Mouse (Mus musculus) gastrocnemius, postnatal 4 days (tissue): Measurements from ENCODE around the gene Jagn1. TPM values are rescaled to one million over a fixed set of nuclear protein-coding genes. Genes with fewer than 3 reads are reported as not detected.

Experiments
- DNase-seq, 2 experiments: peaks; one replicate each; pipeline ENCODE4 v3.0.0; 2021 to 2022; ENCODE audit warnings: low spot score in 2 of 2, mixed read lengths in 2 of 2
- long read RNA-seq, 2 experiments: library from polyadenylated mRNA; stranded (forward); transcript quantifications; one replicate each; pipeline ENCODE4 v2.0.0; 2021
- total RNA-seq, 2 experiments: library from RNA; stranded (reverse); gene quantifications; 2 replicates each; pipeline ENCODE4 v1.2.3; 2021

The Jagn1 gene
- 10 to 100 TPM; 34.7 to 39.8 TPM for total RNA-seq
- long read RNA-seq, experiment 1, transcript Jagn1-201 (2 exons, 1,201 nt): major isoform, 49 of 52 reads
- long read RNA-seq, experiment 1, partial matches to known transcripts: 0 of 52 reads
- long read RNA-seq, experiment 1, other reads (novel, unspliced or antisense): 2 of 52 reads
- long read RNA-seq, experiment 2, transcript Jagn1-201 (2 exons, 1,201 nt): major isoform, 39 of 45 reads
- long read RNA-seq, experiment 2, partial matches to known transcripts: 1 of 45 reads
- long read RNA-seq, experiment 2, other reads (novel, unspliced or antisense): 1 of 45 reads

DNA sequence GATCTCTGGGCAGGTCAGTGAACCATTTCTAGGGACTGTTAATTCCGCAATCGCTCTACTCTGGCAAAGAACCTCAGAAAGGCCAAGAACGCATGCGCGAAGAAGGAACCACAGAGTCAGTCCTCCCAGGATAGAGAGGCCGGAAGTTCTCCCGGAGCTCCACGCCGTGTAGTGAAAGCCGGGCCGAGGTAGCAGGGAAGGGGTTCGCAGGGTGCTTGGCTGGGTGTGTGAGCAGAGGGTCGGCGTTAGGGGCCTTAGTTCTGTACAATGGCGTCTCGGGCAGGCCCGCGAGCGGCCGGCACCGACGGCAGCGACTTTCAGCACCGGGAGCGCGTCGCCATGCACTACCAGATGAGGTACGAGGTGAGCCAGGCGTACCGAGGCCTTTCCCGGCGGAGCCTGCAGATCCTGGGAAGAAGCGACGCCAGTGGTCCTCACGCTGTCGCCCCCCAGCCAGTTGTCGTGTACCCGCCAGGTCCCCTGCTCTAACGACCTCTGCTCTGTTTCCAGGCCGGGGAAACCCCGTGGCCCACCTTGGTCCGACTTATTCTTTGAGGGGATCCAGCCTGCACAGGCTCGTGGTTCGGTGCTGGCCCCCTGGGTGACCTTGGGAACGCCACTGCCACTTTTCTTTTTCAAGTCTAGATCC is at the start of gene Jagn1:
Jagn1 (plus strand) TSS at position 128 of the 649 bp plus-strand sequence.
- DNase-seq: peak; percentile 79 to 87

DNA sequence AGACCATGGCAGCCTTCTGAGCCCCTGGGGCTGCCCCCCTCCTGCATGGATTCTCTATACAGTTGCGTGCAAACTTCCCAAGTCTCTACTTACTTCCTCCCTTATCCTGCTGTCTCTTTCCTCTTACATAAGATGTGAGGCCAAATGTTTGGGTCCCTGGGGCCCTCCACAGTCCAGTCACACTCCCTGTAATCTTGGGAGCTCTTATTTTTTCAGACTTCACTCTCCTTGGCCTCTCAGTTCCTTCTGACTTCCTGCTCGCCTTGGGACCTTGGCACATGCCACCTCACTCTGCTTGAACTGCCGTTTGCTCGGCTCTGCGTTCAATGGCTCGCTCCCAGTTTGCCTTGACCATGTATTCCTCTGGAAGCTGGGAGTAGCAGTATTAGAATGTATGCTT is 48.4 kb upstream of the Jagn1 start:
- DNase-seq: no peak

DNA sequence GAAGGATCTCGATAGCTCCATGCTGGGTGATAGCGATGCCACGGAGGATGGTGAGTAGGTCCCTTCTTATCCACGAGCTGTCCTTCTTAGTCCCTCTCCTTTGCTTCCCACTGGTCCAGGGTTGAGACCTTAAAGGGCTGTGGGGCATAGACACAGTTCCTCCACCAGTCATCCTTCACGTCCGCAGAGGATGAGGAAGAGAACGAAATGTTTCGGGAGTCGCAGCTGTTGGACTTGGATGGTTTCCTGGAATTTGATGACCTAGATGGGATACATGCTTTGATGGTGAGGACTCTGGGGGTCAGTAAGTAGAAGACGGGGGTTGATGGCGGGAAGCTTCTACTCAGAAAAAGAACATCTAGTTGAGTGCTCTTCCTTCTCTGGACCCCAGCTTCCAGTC is 47.6 kb upstream of the Jagn1 start:
- no peak for DNase-seq

DNA sequence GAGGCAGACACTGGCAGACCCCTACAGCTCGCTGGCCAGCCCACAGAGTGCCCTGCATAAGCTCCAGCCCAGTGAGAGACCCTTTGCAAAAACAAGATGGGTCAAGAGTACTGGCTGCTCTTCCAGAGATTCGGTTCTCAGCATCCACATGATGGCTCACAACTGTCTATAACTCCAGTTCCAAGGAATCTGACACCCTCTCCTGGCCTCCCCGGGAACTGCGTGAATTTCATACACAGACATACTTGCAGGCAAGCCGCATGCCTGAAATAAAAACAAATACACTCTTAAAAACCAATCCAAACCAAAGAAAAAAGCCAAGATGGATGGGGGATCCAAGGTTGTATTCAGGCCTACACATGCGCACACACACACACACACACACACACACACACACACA is 46.9 kb upstream of the Jagn1 start:
- no peak for DNase-seq

DNA sequence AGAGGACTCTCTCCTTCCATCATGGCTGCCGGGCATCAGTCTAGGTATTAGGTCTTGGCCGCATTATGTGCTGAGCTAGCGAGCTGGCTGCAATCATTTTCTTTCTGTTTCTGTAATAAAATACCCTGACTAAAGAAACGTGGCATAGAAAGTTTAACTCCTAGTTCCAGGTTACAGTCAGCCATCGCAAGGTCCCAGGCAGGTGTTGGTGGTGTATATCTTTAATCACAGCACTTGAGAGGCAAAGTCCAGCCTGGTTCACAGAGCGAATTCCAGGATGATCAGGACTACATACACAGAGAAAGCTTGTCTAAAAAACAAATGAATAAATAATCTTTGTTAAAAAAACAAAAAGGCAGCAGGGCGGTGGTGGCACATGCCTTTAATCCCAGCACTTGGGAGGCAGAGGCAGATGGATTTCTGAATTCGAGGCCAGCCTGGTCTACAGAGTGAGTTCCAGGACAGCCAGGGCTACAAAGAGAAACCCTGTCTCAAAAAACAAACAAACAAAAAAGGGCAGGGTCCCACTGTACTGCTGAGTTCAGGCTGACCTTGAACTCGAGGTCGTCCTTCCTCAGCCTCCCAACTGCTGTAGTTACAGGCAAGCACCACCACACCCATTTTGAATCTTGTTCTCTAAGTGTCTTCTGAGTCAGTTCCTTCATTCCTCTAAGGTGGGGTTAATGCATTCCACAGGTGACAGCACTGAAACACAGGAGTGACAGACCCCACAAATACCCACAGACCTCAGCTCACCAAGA is 45.9 kb upstream of the Jagn1 start:
- DNase-seq: no peak

DNA sequence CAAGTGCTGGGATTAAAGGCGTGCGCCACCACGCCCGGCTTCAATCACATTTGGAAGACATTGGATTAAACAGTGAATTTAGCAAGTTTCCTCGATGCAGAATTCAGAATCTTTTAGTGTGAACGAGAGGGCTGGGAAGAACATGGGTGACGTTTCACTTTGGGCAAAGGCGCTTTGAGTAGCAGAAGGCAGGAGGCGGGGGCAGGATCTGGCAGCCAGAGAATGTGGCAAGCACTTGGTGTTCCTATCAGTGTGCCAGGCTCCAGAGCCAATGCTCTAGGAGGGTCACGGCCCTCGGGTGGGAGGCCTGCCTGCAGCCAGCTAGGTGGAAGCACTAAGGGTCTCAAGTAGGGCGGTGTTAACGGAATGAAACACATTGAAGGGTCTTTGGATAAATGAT is 40.3 kb upstream of the Jagn1 start:
- no peak for DNase-seq

DNA sequence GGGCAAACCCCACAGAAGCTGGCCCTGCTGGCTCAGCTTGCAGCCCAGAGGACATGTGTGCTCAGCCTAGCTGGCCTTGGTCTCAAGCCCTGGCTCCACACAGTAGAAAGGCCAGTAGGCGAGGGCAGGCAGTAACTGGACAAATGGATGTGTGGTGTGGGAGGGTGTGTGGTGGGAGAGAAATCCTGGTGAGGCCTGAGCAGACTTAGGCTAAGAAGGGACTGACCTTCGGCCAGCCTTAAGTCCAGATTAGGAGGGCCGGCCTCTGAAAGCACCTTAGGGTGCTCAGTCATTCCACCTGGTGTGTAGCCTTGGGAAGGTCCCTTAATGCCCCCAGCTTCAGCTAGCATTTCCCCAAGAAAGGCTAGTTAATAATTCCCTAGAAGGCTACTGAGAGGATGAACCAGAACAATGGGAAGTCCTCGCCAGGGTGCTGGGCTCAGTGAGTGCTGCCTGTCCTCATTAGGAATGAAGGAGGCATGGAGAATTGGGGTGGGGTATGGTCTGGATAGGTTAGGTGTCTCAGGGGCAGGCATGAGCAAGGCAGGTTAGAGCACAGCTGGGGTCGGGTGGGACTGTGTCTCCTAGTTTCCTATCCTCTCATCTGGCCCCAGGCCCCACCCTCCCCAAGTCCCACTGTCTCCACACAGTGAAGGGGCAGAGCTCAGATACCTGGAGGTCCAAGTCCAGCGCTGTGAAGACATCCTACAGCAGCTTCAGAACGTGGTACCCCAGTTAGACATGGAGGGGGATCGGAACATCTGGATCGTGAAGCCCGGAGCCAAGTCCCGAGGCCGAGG is 37.5 kb upstream of the Jagn1 start:
- DNase-seq: no peak

DNA sequence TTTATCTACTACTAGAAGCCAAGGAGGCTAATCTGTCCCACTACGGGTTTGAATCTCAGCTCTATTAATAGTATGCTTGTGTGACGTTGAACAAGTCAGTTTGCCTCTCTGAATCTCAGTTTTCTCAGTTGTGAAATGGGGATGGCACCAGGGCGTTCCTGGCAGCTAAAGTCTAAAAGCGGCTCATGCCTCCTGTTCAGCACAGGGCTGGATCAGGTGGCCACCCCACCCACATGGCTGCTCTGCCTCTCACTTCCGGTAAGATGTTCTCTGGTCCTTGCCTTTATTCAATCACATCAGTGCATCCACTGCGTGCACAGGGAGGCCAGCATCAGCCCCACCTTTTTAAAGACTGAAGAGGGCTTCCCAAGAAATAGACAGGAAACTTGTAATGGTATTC is 36.9 kb upstream of the Jagn1 start:
- no peak for DNase-seq

DNA sequence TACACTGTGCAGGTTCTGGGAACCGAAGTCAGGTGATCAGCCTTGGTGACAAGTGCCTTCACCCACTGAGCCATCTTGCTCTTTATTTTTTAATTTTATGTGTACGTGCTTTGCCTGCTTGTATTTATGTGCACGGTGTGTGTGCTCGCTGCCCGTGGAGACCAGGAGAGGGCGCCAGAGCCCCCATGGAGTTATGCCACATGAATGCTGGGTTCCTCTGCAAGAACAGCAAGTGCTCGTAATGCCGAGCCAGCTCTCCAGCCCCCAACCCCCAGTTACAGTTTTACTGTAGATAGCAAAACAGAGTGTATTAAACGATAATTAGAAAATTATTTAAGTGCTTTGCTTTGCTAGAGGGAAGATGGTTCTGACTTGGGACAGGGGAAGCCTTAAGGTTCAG is 35.7 kb upstream of the Jagn1 start:
- DNase-seq: no peak

DNA sequence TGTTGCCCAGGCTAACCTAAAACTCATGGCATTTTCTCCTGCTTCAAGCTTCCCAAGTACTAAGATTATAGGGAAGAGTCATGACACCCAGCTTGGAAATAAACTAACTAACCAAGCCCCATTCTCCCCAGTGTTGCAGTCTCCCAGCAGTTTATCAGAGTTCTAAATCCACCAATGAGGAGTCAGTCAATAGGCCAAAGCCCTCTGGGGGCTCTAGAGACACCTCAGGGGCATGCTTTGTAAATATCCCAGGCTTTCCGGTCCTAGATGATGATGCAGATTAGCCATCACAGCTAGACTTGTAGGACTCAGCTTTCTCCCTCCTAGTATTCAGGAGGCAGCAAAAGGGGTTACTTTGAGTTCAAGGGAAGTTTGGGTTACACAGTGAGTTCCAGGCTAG is 32.4 kb upstream of the Jagn1 start:
- no peak for DNase-seq

DNA sequence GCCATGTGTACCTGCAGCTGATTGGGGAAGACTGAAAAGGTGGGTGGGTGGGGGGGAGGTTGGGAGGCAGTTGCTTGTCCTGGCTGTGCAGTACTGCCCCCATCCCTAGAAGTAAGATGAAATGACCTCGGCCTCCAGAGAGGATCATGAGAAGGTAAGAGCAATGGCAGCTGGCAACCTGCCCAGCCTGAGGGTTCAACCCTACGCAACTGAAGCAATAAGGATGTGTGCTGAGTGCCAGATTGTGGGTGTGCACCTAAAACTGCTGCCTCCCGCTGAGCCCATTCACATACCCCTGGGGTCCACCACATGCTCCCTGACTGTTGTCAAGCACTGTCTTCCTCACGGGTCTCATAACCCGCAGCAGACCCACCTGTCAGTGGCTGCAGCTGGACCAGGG is 26.0 kb upstream of the Jagn1 start:
- DNase-seq: no peak

DNA sequence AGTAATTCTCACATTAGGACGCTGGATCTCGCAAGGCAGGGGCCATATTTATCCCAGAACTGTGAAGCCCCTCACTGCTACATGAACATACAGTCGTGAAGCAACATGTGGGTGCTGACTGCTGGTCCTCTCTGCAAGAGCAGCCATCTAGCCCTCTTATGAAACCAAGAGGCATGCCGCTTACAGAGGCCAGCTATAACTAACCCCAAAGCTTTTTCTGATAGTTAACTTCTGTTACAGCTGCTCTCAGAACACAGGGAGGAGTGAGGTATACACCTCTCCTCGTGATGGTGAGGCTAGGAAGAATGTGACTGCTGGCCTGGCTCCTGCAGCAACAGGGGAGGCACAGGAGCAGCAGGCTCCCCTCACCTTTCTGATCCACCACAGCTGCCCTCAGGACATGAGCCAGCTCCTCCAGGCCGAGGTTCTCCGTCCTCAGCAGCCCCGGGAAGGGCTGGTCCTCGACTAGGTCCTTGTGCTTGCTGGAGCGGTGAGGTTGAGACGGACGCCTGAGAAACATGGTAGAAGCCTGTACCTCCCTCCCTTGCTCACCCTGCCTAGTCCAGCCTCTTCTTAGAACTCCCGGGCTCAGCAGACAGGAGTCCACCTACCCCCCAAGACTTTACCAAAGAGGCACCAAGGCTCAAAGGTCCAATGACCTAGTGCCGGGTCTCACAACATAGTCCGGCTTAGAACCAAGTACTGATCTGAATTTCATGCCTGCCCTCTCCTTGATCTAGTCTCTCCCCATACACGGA is 23.7 kb upstream of the Jagn1 start:
- peak in 1 of 2 experiments; percentile 30 for DNase-seq

DNA sequence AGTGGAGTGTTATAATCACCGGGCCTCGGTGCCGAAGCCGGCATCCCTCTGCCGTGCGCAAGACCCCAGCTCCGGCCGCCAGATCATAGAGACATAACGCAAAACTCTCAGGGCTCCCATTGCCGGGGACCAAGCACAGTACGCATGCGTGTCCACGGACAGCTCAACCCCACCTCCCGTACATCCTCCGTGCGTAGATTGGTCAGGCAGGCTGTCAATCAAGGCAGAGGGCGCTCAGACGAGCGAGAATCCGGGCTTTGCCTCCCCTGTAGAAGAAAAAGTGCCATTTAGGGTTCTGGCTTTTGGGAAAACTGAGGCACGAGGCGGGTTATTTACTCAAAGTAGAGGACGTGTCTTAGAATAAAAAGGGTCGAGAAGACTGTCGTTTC is 23.2 kb upstream of the Jagn1 start, which contains the start of gene Rpusd3:
Rpusd3 (minus strand) TSS at position 142 of the 389 bp plus-strand sequence.
- DNase-seq: peak; percentile 99 to 100

DNA sequence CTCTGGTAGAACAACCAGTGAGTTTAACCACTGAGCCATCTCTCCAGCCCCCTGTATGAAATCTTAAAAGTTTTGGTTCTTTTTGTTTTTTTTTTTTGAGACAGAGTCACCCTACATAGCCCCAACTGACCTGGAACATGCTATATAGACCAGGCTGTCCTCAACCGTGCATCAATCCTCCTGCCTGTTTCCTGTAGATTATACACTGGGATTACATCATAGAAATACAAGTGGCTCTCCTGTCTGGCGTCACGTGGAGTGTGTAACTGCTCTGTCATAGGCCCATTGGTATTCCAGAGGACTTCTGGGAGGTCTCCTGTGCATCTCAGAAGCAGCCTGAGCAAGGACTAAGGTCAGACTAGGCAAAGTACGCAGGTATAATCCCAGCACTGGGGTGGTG is 19.4 kb upstream of the Jagn1 start:
- no peak for DNase-seq

DNA sequence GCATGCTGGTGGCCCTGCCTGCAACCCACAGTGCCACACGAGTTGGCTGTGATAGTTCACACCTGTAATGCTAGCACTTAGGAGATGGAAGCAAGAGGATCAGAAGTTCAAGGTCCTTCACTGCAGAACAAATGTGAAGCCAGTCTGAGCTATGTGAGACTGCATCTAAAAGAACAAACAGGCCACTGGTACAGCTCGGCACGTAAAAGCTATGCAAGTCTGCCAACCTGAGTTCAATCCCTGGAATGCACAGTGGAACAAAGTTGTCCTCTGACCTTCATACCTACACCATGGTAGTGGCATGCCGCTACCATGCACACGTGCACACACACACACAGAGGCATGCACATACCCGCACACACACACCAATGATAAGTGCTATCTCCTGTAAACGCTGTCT is 18.2 kb upstream of the Jagn1 start:
- DNase-seq: no peak

DNA sequence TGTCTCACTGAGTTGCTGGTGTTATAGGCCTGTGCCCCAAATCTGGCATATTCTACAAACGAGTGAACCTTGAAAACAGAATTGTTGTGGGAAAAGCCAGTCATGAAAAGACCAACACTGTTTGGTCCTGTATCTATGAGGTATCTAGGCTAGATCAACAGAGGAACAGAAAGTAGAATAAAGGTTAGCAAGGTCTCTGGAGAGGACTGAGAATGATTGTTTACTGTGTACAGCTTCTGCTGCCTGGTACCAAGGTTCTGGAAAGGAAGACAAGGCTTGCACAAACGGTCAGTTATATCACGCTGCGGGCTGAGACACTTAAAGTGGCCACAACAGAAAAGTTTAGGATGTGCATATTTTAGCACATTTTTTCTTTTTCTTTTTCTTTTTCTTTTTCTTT is 15.7 kb upstream of the Jagn1 start:
- no peak for DNase-seq

DNA sequence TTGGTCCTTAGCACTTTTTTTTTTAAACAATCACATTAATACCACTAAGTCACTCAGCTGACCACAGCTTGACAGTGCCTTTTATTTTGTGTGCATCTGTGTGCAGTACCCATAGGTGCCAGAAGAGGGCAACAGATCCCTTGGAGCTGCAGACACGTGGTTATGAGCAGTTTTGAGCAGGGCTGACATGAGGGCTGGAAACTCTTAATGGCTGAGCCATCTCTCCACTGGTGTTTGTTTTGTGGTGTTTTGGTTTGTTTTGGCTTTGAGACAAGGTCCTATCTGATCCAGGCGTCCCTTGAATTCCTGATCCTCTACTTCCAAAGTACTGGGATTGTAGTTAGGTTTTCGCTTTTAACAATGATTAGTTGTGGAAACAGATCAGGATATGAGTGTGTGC is 15.0 kb upstream of the Jagn1 start:
- peak in 1 of 2 experiments; percentile 41 for DNase-seq

DNA sequence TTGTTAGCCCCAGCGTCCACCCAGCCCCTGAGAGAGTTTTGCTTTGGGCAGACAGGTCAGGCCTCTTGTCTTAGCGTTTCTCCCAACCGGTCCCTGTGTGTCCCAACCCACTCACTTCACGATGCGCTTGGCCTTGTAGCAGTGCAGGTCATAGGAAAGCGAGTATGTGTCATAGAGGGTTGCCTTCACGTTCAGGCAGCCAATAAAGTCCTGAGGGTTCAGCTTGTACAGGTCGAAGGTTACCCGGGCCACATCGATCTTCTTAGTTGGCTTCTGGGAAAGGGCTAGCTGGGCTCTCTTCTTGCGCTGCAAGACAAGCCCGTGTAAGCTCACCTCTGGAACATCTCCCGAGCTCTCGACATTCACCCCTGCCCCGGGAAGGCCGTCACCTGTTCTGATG is 14.4 kb upstream of the Jagn1 start:
- no peak for DNase-seq

DNA sequence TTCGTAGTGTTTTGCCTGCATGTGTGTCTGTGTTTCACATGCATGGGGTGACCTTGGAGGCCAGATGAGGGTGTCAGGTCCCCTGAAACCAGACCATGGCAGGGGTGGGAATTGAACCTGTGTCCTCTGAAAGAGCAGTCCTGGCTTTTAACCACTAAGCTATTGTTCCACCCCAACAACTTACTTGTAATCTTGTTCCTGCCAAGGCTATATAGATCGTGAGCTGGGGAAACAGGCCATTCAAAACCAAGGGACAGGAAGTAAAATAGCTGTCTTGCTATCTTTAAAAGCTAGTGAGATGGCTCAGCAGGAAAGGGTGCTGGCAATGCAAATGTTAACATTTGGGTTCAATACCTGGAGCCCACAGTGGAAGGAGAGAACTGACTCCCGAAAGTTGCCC is 12.4 kb upstream of the Jagn1 start:
- no peak for DNase-seq

DNA sequence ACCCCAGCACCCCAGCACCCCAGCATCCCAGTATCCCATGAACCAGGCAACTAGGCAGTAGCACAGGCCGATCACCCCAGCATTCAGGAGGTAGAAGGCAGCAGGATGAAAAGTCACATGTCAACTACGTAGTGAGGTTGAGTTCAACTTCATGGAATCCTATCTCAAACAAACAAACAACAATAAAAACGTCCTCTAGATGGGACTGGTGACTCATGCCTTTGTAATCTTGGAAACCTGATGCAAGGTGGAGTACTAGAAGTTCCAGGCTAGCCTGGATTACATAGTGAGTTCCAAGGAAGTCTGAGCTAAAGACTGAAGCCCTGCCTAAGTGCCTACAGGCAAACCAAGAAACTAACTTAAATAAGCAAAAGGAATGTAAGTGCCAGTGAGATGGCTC is 11.5 kb upstream of the Jagn1 start:
- DNase-seq: no peak

DNA sequence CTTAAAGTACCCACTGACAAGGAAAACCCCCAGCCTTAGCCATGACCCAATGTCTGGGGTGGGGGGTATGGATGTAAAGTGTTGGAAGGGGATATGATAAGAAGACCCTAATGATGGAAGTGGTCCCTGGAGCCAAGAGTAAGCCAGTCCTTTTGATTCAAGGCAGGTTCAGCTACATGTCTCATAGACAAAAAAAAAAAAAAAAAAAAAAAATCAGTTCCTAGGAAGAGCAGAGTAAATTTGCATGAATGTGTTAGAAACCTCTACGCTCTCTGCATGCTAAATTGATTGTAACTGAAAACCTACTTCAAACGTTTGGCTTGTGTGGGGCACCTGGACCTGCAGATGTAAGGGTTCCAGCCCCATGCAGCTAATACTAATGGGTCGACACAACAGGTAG is 10.6 kb upstream of the Jagn1 start:
- DNase-seq: no peak
